Mouse (Mus musculus): ENCODE data around the gene Tmx1.

Tmx1 gene

DNA sequence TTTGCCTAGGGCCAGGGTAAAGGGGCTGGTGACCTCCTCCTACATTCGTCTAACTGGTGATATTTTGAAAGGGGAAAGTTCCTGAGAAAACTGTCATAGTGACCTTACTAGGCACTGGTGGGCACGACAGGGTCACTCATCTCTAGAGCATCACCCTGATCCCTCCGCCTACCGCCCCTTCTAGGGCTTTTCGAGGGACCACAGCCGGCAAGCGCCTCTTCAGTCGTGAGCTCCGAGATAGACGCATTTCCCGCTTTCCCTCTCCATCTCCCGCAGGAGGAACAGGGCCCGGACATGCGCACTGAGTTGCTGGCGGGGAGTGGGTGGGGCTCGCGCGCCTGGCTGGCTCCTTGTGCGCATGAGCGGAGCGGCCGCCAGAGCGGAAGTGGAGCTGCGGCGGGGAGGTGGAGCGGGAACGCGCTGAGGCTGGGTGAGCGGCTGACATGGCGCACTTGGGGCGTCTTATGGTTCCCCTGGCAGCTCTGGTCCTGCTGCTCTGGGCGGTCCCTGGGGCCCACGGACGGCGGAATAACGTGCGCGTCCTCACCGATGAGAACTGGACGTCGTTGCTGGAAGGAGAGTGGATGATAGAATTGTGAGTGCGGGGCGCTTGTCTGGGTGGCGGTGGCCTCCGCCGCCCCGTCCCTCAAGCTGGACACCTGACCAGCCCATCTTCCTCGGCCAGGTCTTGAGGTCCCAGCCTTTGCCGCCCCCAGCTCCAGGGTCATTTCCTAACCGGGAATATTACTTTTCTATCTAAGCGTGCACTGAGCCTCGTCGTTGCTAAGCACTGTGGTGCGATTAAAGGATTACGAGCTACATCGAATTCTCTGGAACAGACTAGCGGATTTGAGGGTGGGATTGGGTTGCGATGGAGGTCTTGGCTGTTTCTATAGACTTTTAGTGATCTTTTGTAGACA is at the start of gene Tmx1:
Tmx1 (plus strand) TSS at position 370 of the 920 bp plus-strand sequence.
- peak; percentile 97 for DNase-seq (ENCODE audit: low spot score)

DNA sequence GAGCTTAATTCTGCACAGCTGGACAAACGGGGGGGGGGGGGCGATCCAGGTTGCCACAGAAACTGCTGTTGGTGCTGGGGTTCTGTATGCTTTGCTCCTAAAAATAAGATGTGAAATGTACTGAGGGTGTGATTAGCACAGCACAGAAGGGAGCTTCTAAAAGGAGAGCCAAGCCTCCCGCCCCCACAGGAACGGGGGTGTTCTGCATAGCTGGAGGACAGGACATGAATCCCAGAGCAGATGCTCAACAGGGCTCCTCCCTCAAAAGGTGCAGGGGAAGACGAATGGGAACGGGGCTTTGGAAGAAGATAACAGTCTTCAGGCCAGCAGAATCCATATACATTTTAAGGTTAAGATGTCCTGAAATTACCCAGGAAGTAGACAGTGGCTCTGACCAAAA is 48.6 kb upstream of the Tmx1 start:
- DNase-seq (ENCODE audit: low spot score) = no peak

DNA sequence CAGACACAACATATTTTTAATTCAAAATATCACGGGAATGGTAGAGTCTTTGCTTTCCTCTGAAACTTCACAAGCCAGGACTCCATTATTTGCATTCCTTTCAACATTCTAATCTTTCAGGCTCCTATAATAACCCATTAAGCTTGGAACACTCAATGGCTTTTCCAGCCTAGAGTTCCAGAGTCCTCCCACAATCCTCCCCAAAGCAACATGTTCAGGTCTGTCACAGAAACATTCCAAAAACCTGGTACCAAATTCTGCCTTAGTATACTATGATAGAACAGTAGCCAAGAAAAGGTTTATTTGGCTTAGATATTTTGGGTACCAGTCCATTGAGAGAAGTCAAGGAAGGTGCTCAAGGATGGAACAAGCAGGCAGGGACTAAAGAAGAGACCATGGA is 44.5 kb upstream of the Tmx1 start:
- DNase-seq (ENCODE audit: low spot score) = no peak

GRCm38 (mm10) chr12:70409600-70409999 is 43.3 kb upstream of the Tmx1 start:
- no peak for DNase-seq (ENCODE audit: low spot score)

DNA sequence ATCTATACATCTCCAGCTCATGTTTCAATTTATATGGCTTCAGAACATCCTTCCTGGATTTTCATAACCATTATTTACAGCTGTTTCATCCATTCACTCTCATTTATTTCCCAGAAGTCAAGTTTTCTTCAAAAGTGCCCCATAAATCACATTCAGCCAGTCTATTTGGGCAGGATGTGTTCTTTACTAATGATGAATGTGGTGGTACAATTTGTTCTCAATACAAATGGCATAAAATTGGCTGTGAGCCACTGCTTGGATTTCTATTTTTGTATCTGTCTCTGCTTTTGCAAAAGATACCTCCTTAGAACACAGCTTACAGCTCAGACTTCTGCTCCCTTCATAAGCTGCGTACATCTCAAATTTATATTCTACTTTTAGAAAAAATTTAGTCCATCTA is 32.7 kb upstream of the Tmx1 start:
- no peak for DNase-seq (ENCODE audit: low spot score)

- no peak for DNase-seq (ENCODE audit: low spot score)
Measured at GRCm38 (mm10) chr12:70421028-70421427, 31.9 kb upstream of the Tmx1 start.

DNA sequence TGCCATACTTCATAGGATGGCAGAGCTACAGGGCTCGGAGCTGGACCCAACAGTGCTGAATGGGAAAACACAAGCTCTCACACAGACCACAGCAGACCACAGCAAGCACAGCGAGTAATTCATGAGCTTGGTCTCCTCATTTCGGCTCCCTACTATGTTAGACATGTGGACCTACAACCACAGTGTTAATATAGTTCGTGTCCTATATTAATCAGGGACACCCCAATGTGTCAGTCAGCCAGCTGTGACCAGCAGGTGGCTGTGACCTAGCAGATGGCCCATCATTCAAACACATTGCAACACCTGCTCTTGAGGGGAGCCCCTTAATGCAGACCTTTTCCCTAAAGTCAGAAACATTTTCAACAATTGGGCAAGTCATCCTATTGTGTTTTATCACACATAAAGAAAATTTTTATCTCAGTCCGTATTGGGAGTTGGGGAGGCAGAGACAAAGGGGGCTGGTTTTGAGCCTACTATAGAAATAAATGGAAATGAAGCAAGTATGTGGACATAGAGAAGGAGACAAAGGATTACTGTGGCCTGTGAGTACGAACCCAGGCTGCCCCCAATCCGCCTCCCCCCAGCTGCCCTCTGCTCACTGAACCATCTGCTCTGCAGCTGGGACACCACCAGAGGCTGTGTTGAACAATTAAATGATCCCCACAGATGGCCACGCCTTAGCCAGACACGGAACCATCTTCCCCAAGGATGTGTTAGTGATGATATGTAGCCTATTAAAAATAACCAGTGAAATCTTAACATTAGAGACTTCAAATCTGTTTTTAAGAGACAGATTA is 30.4 kb upstream of the Tmx1 start:
- DNase-seq (ENCODE audit: low spot score) = peak; percentile 76

GRCm38 (mm10) chr12:70427885-70428284 is 25.0 kb upstream of the Tmx1 start:
- no peak for DNase-seq (ENCODE audit: low spot score)

- DNase-seq (ENCODE audit: low spot score) = no peak
Measured at GRCm38 (mm10) chr12:70429637-70430036, 23.3 kb upstream of the Tmx1 start.

- DNase-seq (ENCODE audit: low spot score) = peak; percentile 80
Measured at GRCm38 (mm10) chr12:70430307-70430950, 22.5 kb upstream of the Tmx1 start.

GRCm38 (mm10) chr12:70431428-70431827 is 21.5 kb upstream of the Tmx1 start:
- no peak for DNase-seq (ENCODE audit: low spot score)

GRCm38 (mm10) chr12:70449961-70450360 is 2.9 kb upstream of the Tmx1 start:
- DNase-seq (ENCODE audit: low spot score) = no peak

DNA sequence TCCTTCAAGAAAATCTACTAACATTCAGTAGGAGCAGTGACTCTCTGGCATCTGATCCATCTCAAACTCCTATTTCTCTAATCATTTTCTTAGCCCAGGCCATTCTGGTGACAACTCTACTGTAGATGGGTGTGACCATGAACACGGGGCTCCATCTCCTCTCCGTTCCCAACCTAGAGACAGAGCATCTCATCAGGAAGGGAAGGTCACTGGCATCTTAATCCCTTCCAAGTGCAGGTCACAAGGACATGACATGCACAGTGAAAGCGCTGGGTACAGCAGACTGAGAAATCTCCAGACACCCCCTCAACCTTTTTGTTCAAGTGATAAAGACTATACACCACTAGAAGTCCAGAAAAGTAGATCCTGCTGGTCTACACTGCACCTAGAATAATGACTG is 1.4 kb upstream of the Tmx1 start:
- DNase-seq (ENCODE audit: low spot score) = no peak

GRCm38 (mm10) chr12:70452143-70452542 is 752 bp upstream of the Tmx1 start:
- DNase-seq (ENCODE audit: low spot score) = no peak

DNA sequence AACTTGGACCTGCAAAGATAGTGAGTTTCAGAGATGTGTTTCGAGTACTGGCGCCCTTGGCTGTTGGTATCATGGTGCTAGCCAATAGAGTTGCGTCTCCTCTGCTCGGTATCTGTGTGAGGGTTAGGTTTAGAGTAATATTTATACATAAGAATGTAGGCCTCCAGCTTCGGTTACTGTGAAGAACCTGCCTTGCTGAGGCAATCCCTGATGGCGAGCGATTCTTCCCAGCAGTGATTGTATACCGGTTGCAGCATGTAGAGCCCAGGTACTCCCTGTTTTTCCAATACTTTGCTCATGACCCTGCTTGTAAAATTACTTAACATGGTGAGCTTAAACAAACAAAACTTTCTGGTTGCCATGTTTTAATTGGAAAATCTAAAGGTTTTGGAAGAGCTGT is 2.3 kb downstream of the Tmx1 start:
- DNase-seq (ENCODE audit: low spot score) = no peak

- DNase-seq (ENCODE audit: low spot score) = no peak
Measured at GRCm38 (mm10) chr12:70459546-70459945, 6.7 kb downstream of the Tmx1 start.

DNA sequence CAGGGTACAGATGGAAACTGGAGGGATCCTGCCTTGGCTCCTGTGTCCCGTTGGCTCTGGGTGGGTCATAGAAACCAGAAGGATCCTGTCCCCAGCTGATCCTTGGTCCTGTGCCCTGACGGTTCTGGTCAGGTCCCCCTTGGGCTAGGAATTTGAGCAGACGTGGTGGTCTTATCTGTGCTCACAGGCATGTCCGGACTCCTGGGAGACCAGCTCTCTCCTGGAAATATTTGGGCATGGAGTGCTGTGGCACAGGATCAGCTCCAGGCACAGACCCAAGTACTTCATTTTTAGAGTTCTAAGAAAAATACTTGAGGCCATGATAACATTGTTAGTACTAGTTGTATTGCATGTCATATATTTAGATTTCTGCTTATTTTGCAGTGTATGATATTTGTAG is 11.1 kb downstream of the Tmx1 start:
- DNase-seq (ENCODE audit: low spot score) = no peak

GRCm38 (mm10) chr12:70475336-70475735 is 22.4 kb downstream of the Tmx1 start:
- DNase-seq (ENCODE audit: low spot score) = no peak

GRCm38 (mm10) chr12:70476884-70477576 is 24.1 kb downstream of the Tmx1 start:
- DNase-seq (ENCODE audit: low spot score) = no peak

GRCm38 (mm10) chr12:70477593-70478287 is 24.8 kb downstream of the Tmx1 start:
- peak; percentile 98 for DNase-seq (ENCODE audit: low spot score)

DNA sequence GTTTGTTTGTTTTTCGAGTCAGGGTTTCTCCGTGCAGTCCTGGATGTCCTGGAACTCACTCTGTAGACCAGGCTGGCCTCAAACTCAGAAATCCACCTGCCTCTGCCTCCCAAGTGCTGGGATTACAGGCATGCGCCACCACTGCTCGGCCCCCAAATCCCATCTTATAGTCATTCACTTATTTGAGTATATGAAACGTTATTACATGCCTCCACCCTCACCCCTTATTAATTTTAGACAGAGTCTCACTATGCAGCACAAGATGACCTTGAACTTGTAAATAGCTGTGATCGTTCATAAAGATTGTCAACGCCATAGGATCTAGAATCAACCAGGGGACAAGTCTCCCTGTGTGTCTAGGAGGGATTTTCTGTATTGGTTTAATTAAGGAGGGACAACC is 33.1 kb downstream of the Tmx1 start:
- no peak for DNase-seq (ENCODE audit: low spot score)
